Mouse (Mus musculus) CH12.LX (cell line): ENCODE data around the gene I830077J02Rik.

ENCODE experiments used
- CTCF ChIP-seq, 2 experiments: IDR thresholded peaks in 1 of 2; conservative IDR thresholded peaks in 1 of 2; 2 replicates each; pipeline ENCODE4 v1.5.1; 2011 to 2012; ENCODE audit warnings: low read depth in 2 of 2, low read length in 2 of 2, improper control_type of control experiment in 1 of 2, inconsistent platforms in 1 of 2, mild to moderate bottlenecking in 1 of 2, moderate library complexity in 1 of 2
- E2F4 ChIP-seq: IDR thresholded peaks from 2 replicates; pipeline ENCODE4 v1.6.1; 2011; ENCODE audit warnings: low read depth, low read length, improper control_type of control experiment; ENCODE audit not compliant: insufficient replicate concordance
- EP300 ChIP-seq: IDR thresholded peaks from 2 replicates; pipeline ENCODE4 v1.6.1; 2011; ENCODE audit warnings: low read length, improper control_type of control experiment
- JUN ChIP-seq: IDR thresholded peaks from 2 replicates; pipeline ENCODE4 v1.6.1; 2011; ENCODE audit warnings: low read depth, mild to moderate bottlenecking, low read length, improper control_type of control experiment, moderate library complexity; ENCODE audit not compliant: insufficient read depth
- MAFK ChIP-seq: IDR thresholded peaks from 2 replicates; pipeline ENCODE4 v1.6.1; 2011; ENCODE audit warnings: low read length, improper control_type of control experiment; ENCODE audit not compliant: insufficient replicate concordance
- MEF2A ChIP-seq: IDR thresholded peaks from 2 replicates; pipeline ENCODE4 v1.6.1; 2014; ENCODE audit warnings: low read depth, mild to moderate bottlenecking, inconsistent platforms, low read length, improper control_type of control experiment, borderline replicate concordance
- MXI1 ChIP-seq: IDR thresholded peaks from 2 replicates; pipeline ENCODE4 v1.6.1; 2011; ENCODE audit warnings: mild to moderate bottlenecking, low read depth, low read length, improper control_type of control experiment
- NELFE ChIP-seq: IDR thresholded peaks from 2 replicates; pipeline ENCODE4 v1.6.1; 2011; ENCODE audit warnings: low read depth, low read length, improper control_type of control experiment
- NRF1 ChIP-seq: IDR thresholded peaks from 2 replicates; pipeline ENCODE4 v1.6.1; 2014; ENCODE audit warnings: low read depth, mild to moderate bottlenecking, inconsistent platforms, low read length, improper control_type of control experiment, moderate library complexity
- POLR2A ChIP-seq: IDR thresholded peaks from 2 replicates; pipeline ENCODE4 v1.6.1; 2011; ENCODE audit warnings: low read depth, mild to moderate bottlenecking, improper control_type of control experiment, low read length
- RCOR1 ChIP-seq: conservative IDR thresholded peaks from 2 replicates; pipeline ENCODE4 v1.6.1; 2012; ENCODE audit warnings: low read depth, mild to moderate bottlenecking, inconsistent platforms, low read length, improper control_type of control experiment

GRCm38 (mm10) chr3:105901468-105901867, 31.0 kb downstream of the I830077J02Rik start:
- TF ChIP-seq MAFK (no peak), CTCF (conservative IDR thresholded peaks at IDR 0.05 in 1 of 2, IDR thresholded peaks at IDR 0.05 in 1 of 2; ENCODE audit: low read depth in 2 of 2, low read length in 2 of 2) (no peak), MEF2A (no peak), NRF1 (no peak), JUN (no peak), POLR2A (no peak), NELFE (no peak), E2F4 (no peak), MXI1 (no peak), RCOR1 (no peak), EP300 (no peak)
